Mouse (Mus musculus) hindbrain, embryonic 10.5 days (tissue): ENCODE data around the gene Hoxa6. TPM values are rescaled to one million over a fixed set of nuclear protein-coding genes. Genes with fewer than 3 reads are reported as not detected.

Experiments used
- DNase-seq: peaks from one replicate; pipeline ENCODE4 v3.0.0-alpha.2; 2017; ENCODE audit warnings: low spot score
- H3K27ac ChIP-seq: fragments of 300-500 bp; sonication (generic); 2 replicates; pipeline ENCODE4 v1.5.1; 2016; ENCODE audit warnings: mild to moderate bottlenecking, moderate library complexity
- H3K27me3 ChIP-seq: fragments of 300-500 bp; sonication (generic); 2 replicates; pipeline ENCODE4 v1.6.1; 2016; ENCODE audit warnings: mild to moderate bottlenecking; ENCODE audit not compliant: poor library complexity, insufficient read depth, severe bottlenecking
- H3K36me3 ChIP-seq: fragments of 300-500 bp; sonication (generic); 2 replicates; pipeline ENCODE4 v1.6.1; 2016; ENCODE audit warnings: mild to moderate bottlenecking, moderate library complexity
- H3K4me1 ChIP-seq: fragments of 300-500 bp; sonication (generic); replicated peaks from 2 replicates; pipeline ENCODE4 v1.6.1; 2016; ENCODE audit warnings: mild to moderate bottlenecking
- H3K4me3 ChIP-seq: fragments of 300-500 bp; sonication (generic); 2 replicates; pipeline ENCODE4 v1.5.1; 2016; ENCODE audit warnings: mild to moderate bottlenecking, moderate library complexity
- H3K9me3 ChIP-seq: fragments of 300-500 bp; sonication (generic); 2 replicates; pipeline ENCODE4 v1.6.1; 2016; ENCODE audit warnings: mild to moderate bottlenecking, moderate library complexity
- WGBS: fragments of 180-500 bp; shearing (Covaris S2); methylation state at CpG from one replicate; pipeline ENCODE4 v1.1.7; 2016; 5-methylcytosine and 5-hydroxymethylcytosine counted together
- polyA plus RNA-seq: library from polyadenylated mRNA; unstranded; fragments of >200 nt; fragmentation: Nextera tagmentation; extraction: Ambion mirVana; gene quantifications from 2 replicates; pipeline ENCODE4 v1.2.1, GENCODE M21; 2016

Hoxa6 gene
- polyA plus RNA-seq, 1 experiment from 2014 or later, result not detected

DNA sequence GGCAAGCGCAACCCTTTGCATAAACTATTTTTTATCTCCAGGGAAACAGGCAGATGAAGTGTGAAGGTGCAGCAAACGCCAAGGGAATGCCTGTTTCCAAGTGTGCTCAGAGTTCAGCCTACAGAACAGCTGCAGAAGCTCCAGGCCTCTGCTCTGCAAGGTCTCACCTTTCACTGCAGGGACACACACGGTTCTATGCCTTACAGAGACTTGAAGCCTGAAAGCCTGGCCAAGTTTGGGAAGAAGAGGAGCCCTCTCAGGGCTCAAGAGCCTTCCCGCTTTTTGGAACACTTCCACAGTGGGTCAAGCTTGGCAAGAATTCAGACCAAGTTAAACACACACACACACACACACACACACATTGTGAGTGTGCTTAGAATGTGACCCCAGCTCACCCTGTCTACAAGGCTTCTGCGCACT, 19.3 kb downstream of the Hoxa6 start:
- Histone ChIP-seq H3K9me3 (no peaks in the 10 kb centered on the region), H3K27ac (no peak overlapping the region), H3K4me1 (peaks cover 17% of the 10 kb centered on the region), H3K4me3 (no peak overlapping the region), H3K27me3 (peaks cover 100% of the 10 kb centered on the region), H3K36me3 (no peaks in the 10 kb centered on the region)
- WGBS, result 4% methylated on average over 5 of the region's 5 CpGs
- no peak for DNase-seq

DNA sequence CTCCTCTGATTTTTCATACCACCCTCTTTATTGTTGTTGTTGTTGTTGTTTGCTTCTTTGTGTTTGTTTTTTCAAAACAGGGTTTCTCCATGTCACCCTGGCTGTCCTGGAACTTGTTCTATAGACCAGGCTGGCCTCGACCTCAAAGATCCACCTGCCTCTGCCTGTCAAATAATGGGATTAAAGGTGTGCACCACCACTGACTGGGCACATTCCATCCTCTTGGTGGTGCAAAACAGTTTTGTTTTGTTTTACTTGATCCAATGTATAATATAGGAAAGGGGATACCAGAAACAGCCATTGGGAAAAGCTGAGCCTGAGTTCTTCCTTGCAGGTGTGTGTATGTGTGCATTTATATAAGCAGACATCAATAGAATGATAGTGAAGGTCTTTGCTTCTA, 22.0 kb downstream of the Hoxa6 start:
- no peak for DNase-seq
- peaks cover 8% of the 10 kb centered on the region for H3K4me1 ChIP-seq
- H3K4me3 ChIP-seq, result no peak overlapping the region
- H3K9me3 ChIP-seq, result no peaks in the 10 kb centered on the region
- H3K27ac ChIP-seq, result no peak overlapping the region
- H3K27me3 ChIP-seq, result peaks cover 100% of the 10 kb centered on the region
- H3K36me3 ChIP-seq, result no peaks in the 10 kb centered on the region
- 16% methylated on average over 1 of the region's 1 CpGs for WGBS

DNA sequence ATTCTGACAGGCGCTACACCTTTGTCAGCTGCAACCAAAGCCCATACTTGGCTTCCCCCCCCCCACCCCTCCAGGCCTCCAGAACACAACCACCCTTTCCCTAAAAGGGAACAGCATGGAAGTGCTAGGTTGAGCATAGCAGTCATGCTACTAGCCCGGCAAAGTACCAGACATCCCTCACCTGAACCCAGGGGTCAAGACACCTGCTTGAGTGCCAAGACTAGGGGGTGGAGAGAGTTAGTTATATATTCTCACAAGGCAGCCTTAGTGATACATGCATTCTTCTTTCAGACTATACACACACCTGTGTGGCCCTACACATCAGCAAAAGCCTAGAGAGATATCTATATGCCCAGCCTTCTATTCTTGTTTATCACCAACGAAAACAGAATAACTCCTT, 22.7 kb downstream of the Hoxa6 start:
- Histone ChIP-seq H3K27me3 (peaks cover 100% of the 10 kb centered on the region), H3K36me3 (no peaks in the 10 kb centered on the region), H3K4me3 (no peak overlapping the region), H3K9me3 (no peaks in the 10 kb centered on the region), H3K27ac (no peak overlapping the region), H3K4me1 (peaks cover 2% of the 10 kb centered on the region)
- no peak for DNase-seq
- WGBS, result 6% methylated on average over 3 of the region's 3 CpGs

DNA sequence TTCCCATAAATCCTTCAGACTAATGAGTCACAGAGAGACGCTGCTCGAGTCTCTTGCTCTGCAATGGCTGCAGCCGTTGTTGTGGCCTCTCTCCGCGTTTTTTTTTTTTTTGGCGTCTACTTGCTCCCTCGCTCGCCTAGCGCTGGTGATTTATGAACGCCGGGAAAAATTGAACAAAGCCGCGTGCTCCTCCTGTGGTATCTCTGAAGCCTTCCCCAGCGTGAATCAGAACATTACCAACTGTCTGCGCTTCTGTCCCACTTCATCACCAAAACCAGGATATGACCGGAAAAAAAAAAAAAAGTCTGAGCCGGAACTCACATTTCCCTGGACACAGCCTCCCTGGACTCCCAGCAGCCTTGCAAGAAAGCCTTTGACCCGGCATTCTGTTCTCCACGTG, 23.3 kb downstream of the Hoxa6 start:
- DNase-seq, result no peak
- Histone ChIP-seq H3K4me3 (0 out of 2 replicates have a peak overlapping the region, but pooled peaks have one; percentile 20), H3K36me3 (no peaks in the 10 kb centered on the region), H3K27ac (no peak overlapping the region), H3K27me3 (peaks cover 100% of the 10 kb centered on the region), H3K9me3 (no peaks in the 10 kb centered on the region), H3K4me1 (no peaks in the 10 kb centered on the region; the same call in 1 of the 2 replicates)
- 2% methylated on average over 19 of the region's 19 CpGs for WGBS

DNA sequence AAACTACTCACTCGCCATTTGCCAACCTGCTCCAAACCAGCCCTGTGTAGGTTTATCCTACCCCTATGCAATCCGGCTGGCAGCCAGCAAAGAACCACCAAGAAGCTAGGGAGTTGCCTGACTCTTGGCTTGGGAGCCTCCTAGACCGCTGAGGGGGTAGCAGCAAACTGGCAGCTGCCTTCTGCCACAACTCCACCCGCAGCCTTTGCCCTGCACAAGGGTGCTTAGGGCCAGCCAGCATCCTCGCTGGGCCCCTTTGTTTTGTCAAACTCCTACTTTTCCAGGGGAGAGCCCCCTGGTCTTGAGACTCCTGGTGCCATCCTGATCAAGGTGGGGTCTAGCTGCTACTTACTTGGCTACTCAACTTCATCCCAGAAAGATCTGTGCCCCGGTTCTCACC, 23.9 kb downstream of the Hoxa6 start:
- Histone ChIP-seq H3K27ac (peak overlapping the region; percentile 23; the same call in 1 of the 2 replicates), H3K4me3 (0 out of 2 replicates have a peak overlapping the region, but pooled peaks have one; percentile 20), H3K27me3 (peaks cover 100% of the 10 kb centered on the region), H3K4me1 (no peaks in the 10 kb centered on the region; the same call in 1 of the 2 replicates), H3K36me3 (no peaks in the 10 kb centered on the region), H3K9me3 (no peaks in the 10 kb centered on the region)
- 4% methylated on average over 6 of the region's 6 CpGs for WGBS
- DNase-seq, result no peak

DNA sequence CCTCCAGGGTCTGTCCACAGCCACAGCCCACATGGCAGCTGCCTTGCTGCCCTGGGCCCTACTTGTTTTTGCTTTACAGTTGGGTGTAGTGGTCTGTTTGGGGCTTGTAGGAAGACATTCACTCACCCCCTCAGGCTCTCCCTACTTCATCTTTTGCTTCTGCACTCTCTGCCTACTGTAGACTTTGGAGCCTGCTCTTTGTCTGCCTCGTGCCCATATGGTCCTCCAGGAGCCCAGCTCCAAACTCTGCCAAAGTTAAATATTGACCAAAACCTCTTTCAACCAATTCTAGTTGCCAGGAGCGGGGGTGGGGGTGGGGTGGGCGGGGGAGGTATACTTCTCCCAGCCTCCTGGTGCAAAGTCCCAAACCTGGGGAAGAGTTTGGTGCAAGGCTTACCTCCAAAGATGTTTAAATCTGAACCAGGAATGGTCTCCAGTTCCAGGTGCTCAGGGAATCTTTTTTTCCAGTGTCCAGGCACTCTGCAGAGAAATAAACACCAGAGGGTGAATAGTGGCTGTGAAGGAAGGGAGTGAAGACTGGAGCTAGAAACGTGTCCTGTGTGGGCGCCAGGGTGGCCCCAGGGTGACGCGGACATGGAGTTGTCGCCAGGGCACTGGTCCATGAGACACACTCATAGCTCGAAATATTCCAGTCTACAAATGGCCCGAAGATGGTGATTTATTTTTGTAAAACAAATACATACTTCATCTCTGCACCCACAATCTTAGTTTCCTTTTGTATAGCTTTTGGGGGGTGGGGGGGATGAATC, 25.0 kb downstream of the Hoxa6 start:
- WGBS, result 9% methylated on average over 10 of the region's 10 CpGs
- DNase-seq, result no peak
- no peak overlapping the region for H3K27ac ChIP-seq

DNA sequence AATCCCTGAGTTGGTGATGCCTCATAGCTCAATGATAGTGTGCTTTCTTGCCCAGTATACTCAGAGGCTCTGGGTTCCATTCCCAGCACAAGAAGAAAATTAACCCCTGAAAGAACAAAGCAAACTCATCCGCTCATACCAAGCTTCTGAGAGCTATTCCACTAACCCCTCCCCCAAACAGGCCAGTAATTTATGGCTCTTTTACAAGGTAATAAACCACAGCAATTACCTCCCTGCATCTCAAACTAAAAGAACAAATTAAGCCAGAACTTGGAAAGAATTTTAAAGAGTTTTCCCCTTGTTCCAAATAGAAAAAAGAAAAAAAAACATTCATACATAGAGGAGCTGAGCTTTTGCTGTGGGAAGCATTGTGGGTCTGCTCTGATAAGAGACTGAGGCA, 25.7 kb downstream of the Hoxa6 start:
- Histone ChIP-seq H3K4me3 (no peak overlapping the region), H3K27me3 (peaks cover 100% of the 10 kb centered on the region), H3K9me3 (no peaks in the 10 kb centered on the region), H3K27ac (no peak overlapping the region), H3K4me1 (no peaks in the 10 kb centered on the region; the same call in 1 of the 2 replicates), H3K36me3 (no peaks in the 10 kb centered on the region)
- 14% methylated on average over 1 of the region's 1 CpGs for WGBS
- no peak for DNase-seq

More for the DNA sequence above, 25.0 kb downstream of the Hoxa6 start:
- no peaks in the 10 kb centered on the region for H3K9me3 ChIP-seq
- no peaks in the 10 kb centered on the region for H3K36me3 ChIP-seq
- H3K4me1 ChIP-seq, result no peaks in the 10 kb centered on the region; the same call in 1 of the 2 replicates
- no peak overlapping the region for H3K4me3 ChIP-seq
- peaks cover 100% of the 10 kb centered on the region for H3K27me3 ChIP-seq

DNA sequence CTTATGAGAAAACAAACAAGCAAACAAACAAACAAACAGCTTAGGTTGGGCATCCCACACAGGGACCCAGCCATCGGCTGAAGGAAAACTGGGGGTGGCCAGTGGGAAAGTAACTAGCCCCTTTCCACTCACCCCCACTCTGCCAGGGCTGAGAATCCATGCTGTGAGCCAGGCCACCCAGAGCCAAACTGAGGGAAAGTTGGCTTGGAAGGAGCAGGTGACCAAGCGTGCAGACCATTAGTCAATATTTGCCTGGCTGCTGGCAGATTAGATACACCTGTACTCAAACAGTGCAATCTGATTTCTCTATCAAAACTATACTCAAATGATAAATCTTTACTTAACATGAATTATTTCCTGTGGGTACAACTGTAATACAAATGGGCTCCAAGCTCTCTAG, 26.5 kb downstream of the Hoxa6 start:
- H3K9me3 ChIP-seq, result no peaks in the 10 kb centered on the region
- H3K36me3 ChIP-seq, result no peaks in the 10 kb centered on the region
- H3K4me1 ChIP-seq, result no peaks in the 10 kb centered on the region; the same call in 1 of the 2 replicates
- no peak overlapping the region for H3K27ac ChIP-seq
- 19% methylated on average over 2 of the region's 2 CpGs for WGBS
- no peak for DNase-seq
- no peak overlapping the region for H3K4me3 ChIP-seq
- peaks cover 100% of the 10 kb centered on the region for H3K27me3 ChIP-seq

DNA sequence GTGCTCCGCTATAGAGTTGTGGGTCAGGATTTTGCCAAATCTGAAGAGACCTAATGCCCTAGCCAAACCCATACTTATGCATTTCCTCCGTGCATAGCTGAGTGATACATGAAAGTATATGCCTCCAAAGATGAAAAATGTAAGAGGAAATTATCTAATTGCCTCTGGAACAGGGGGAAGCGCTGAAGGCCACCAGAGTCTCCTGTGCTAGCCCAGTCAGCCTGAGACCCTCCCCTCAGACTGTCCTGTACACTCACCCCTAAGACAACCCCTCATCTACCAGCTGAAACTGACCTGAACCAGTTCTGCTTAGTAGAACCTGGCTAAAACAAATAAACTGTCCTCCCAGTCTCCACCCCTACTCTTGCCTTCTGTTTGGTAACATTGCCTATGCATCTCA, 27.8 kb downstream of the Hoxa6 start:
- Histone ChIP-seq H3K4me1 (peaks cover 4% of the 10 kb centered on the region), H3K9me3 (no peaks in the 10 kb centered on the region), H3K27ac (no peak overlapping the region), H3K27me3 (peaks cover 100% of the 10 kb centered on the region), H3K4me3 (peak overlapping the region; percentile 81), H3K36me3 (no peaks in the 10 kb centered on the region)
- no peak for DNase-seq
- WGBS, result 4% methylated on average over 3 of the region's 3 CpGs

DNA sequence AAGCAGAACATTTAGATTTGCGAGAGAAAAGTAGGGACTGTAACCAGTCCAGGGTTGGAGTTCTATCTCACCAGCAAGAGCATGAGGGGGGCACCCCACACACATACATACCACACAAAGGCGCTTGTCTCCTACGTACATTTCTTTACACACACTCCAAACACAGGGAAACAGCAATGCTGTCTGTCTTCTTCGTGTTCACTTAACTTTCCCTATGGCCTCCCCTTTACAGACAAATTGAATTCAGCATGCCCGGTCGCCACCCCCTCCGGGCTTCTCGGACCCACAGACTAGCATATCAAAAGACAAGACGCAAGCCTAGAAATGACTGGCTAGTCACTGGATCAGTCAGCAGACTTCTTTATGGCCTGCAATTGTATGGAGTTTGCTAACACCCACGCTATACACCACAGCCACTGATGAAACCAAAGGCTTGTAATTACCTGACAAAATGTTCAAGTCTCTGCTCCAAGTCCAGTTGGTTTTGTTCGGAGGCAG, 28.3 kb downstream of the Hoxa6 start:
- no peaks in the 10 kb centered on the region for H3K9me3 ChIP-seq
- 1% methylated on average over 11 of the region's 11 CpGs for WGBS
- peaks cover 8% of the 10 kb centered on the region for H3K4me1 ChIP-seq
- no peak for DNase-seq
- peak overlapping the region; percentile 82 for H3K27ac ChIP-seq
- peak overlapping the region; percentile 81 for H3K4me3 ChIP-seq
- peaks cover 100% of the 10 kb centered on the region for H3K27me3 ChIP-seq
- H3K36me3 ChIP-seq, result no peaks in the 10 kb centered on the region

DNA sequence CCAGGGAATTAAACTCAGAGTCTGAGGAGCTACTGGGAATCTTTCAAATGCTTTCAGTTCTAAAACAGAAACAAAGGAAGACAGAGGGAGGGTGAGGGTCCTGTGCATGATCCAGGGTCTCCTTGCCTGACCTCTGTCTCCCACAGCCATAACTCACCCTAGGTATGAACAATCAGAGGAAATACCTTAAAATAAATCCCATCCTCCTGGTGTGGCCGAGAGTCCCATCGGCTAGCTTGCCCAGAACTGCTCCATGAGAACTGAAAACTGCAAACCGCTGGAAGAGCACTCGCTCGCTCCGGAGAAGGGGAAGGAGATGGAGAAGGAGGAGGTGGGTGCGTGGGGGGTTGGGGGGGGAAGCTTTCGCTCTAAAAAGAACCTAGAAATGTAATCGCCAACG, 28.8 kb downstream of the Hoxa6 start:
- 2% methylated on average over 10 of the region's 10 CpGs for WGBS

DNA sequence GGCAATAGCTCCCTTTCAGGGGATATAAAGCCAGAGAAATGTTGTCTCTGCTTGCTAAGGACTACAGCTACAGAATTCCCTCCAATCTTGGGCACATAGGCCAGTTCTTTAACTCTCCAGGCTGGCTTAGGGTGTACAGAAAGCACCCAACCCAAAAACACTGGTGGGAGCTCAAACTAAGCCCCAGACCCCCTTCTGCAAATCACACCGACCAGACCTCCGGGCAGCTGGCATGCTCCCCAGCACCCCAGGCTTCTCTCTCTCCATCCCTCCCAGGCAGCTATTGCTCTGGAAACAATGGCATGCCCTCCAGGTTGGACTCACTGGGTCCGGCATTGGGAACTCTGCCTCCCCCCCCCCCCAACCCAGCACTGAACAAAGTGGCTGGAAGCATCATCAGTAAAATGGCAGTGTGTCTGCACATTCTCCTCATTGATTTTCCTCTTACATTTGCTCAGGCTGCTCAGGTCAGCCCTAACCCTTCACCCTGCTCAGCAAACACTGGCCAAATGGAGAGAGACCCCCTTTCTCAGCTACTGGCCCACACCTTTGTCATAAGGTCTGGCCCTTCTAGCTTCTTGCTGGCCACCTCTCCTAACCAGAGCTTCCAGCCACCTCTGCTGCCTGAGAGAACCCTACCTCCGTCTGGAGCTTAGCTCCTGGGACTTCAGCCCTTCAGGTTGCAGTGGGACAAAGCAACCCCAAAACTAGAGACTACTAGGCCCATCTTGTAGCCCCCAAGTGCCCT, 29.4 kb downstream of the Hoxa6 start:
- H3K27ac ChIP-seq, result peak overlapping the region; percentile 82
- H3K36me3 ChIP-seq, result no peaks in the 10 kb centered on the region

More for the DNA sequence above, 28.8 kb downstream of the Hoxa6 start:
- Histone ChIP-seq H3K27ac (peak overlapping the region; percentile 82), H3K4me1 (peaks cover 10% of the 10 kb centered on the region), H3K4me3 (peak overlapping the region; percentile 81), H3K9me3 (no peaks in the 10 kb centered on the region), H3K27me3 (peaks cover 100% of the 10 kb centered on the region), H3K36me3 (no peaks in the 10 kb centered on the region)
- no peak for DNase-seq

DNA sequence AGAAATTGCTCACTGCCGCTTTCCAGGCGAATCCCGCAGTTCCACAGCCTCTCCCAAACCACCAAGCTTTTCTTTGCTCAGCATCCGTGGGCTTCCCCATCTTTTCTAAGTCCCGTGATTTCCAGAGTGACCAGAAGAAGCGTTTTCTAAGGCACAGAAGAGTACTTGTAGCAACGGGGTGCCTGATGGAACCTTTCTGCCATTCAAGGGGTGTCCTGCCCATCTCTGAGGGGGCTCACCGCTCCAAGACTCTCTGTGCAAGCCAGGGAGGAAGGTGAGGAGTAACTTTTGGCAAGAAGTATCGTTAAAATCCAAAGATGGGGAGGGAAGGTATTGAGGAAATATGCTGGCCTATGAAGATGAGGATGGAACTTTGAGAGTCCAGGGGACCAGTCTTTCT, 30.7 kb downstream of the Hoxa6 start:
- peak overlapping the region; percentile 81 for H3K4me3 ChIP-seq
- H3K9me3 ChIP-seq, result no peaks in the 10 kb centered on the region
- peak overlapping the region; percentile 82 for H3K27ac ChIP-seq
- WGBS, result under 1% methylated on average over 9 of the region's 9 CpGs
- no peak for DNase-seq
- peaks cover 14% of the 10 kb centered on the region for H3K4me1 ChIP-seq
- peaks cover 100% of the 10 kb centered on the region for H3K27me3 ChIP-seq
- H3K36me3 ChIP-seq, result no peaks in the 10 kb centered on the region

More for the DNA sequence above, 29.4 kb downstream of the Hoxa6 start:
- 1% methylated on average over 4 of the region's 4 CpGs for WGBS
- peaks cover 10% of the 10 kb centered on the region for H3K4me1 ChIP-seq
- DNase-seq, result peak; percentile 42
- peaks cover 100% of the 10 kb centered on the region for H3K27me3 ChIP-seq
- no peaks in the 10 kb centered on the region for H3K9me3 ChIP-seq
- H3K4me3 ChIP-seq, result peak overlapping the region; percentile 81
